Mouse (Mus musculus): Measurements from ENCODE around the gene Eng. TPM values are rescaled to one million over a fixed set of nuclear protein-coding genes. Genes with fewer than 3 reads are reported as not detected.

The Eng gene
- polyA plus RNA-seq, 2 experiments from 2014 or later = not detected

- ATAC-seq = no peak
Measured at GRCm38 (mm10) chr2:32711301-32712056, 65.1 kb downstream of the Eng start.

- no peak for ATAC-seq
Measured at GRCm38 (mm10) chr2:32712108-32712551, 65.7 kb downstream of the Eng start.

GRCm38 (mm10) chr2:32712586-32712933, 66.2 kb downstream of the Eng start:
- peak; percentile 41 for ATAC-seq

- peak; percentile 52 for ATAC-seq
Measured at GRCm38 (mm10) chr2:32712934-32713817, 66.8 kb downstream of the Eng start, which contains the start of gene Cdk9. TSS of gene Cdk9 (minus strand) at chr2:32713076.

- peak; percentile 37 for ATAC-seq
Measured at GRCm38 (mm10) chr2:32714117-32714986, 68.0 kb downstream of the Eng start.

- peak; percentile 53 for ATAC-seq
Measured at GRCm38 (mm10) chr2:32714987-32715425, 68.6 kb downstream of the Eng start.

GRCm38 (mm10) chr2:32718761-32719160, 72.4 kb downstream of the Eng start:
- no peak for ATAC-seq

- no peak for ATAC-seq
Measured at GRCm38 (mm10) chr2:32720053-32720452, 73.7 kb downstream of the Eng start.

- ATAC-seq = no peak
Measured at GRCm38 (mm10) chr2:32720681-32721229, 74.4 kb downstream of the Eng start, which contains the start of gene Sh2d3c. TSS of gene Sh2d3c (plus strand) at chr2:32721055.

- ATAC-seq = peak; percentile 57
Measured at GRCm38 (mm10) chr2:32722046-32722445, 75.7 kb downstream of the Eng start.

- ATAC-seq = no peak
Measured at GRCm38 (mm10) chr2:32722581-32722980, 76.2 kb downstream of the Eng start.

- ATAC-seq = no peak
Measured at GRCm38 (mm10) chr2:32724149-32724548, 77.8 kb downstream of the Eng start.

- peak; percentile 74 for ATAC-seq
Measured at GRCm38 (mm10) chr2:32724832-32725790, 78.7 kb downstream of the Eng start.

GRCm38 (mm10) chr2:32727435-32727834, 81.0 kb downstream of the Eng start:
- ATAC-seq = no peak

GRCm38 (mm10) chr2:32728463-32728862, 82.1 kb downstream of the Eng start:
- no peak for ATAC-seq

- ATAC-seq = no peak
Measured at GRCm38 (mm10) chr2:32729547-32729946, 83.2 kb downstream of the Eng start.

- ATAC-seq = no peak
Measured at GRCm38 (mm10) chr2:32730854-32731253, 84.5 kb downstream of the Eng start.

- no peak for ATAC-seq
Measured at GRCm38 (mm10) chr2:32731911-32732310, 85.5 kb downstream of the Eng start.
